Mouse (Mus musculus) small intestine, adult 2 months (tissue): ENCODE results near the gene Slc16a14.

Experiments
- CTCF ChIP-seq: fragments of 200-500 bp; IDR thresholded peaks from 2 replicates; pipeline ENCODE4 v1.5.1; 2012; ENCODE audit warnings: low read depth, mild to moderate bottlenecking, control low read depth, inconsistent platforms, low read length, moderate library complexity, mixed read lengths; ENCODE audit not compliant: insufficient replicate concordance, insufficient read length; ENCODE audit errors: extremely low read depth
- POLR2A ChIP-seq: fragments of 200-500 bp; IDR thresholded peaks from 2 replicates; pipeline ENCODE4 v1.6.1; 2012; ENCODE audit warnings: low read depth, mild to moderate bottlenecking, control low read depth, inconsistent platforms, low read length, moderate library complexity

DNA sequence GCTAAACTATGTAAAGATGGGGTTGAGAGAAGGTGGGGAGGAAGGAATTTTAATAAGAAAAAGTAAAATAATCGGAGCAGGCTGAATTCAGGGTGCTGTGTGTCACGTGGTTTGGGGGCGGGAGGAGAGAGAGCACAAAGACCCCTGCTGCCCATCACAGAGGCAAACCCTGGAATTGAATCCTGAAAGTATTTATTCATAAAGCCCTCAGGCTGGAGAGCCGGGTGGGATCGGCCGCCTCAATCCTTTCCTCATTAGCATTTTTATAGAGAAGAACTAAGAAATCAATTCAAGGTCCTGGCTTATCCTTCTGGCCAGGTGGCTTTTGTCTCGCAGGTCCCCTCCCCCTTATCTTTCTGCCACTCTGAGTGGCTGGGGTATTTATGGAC, 44.9 kb downstream of the Slc16a14 start:
- TF ChIP-seq POLR2A, result no peak
- TF ChIP-seq CTCF, result no peak
